Mouse (Mus musculus) G1E (cell line): ENCODE measurements around the gene 4931422A03Rik. TPM values are rescaled to one million over a fixed set of nuclear protein-coding genes. Genes with fewer than 3 reads are reported as not detected.
A peak's percentile ranks its signal among the peaks of the same experiment; 100 is the strongest.

ENCODE experiments used
- ATAC-seq: 2 replicates; pipeline ENCODE4 v1.8.0; 2016; ENCODE audit warnings: mild to moderate bottlenecking; ENCODE audit not compliant: insufficient number of reproducible peaks, poor library complexity, low FRiP score, severe bottlenecking; ENCODE audit errors: extremely low read depth
- DNase-seq: peaks from one replicate; pipeline ENCODE4 v3.0.0; 2012; ENCODE audit warnings: low spot score
- H3K27me3 ChIP-seq: 2 replicates; pipeline ENCODE4 v1.6.1; 2012; ENCODE audit warnings: mild to moderate bottlenecking, low read length, inconsistent platforms; ENCODE audit not compliant: insufficient read depth
- H3K36me3 ChIP-seq: replicated peaks from 2 replicates; pipeline ENCODE3; 2012; ENCODE audit warnings: mild to moderate bottlenecking, inconsistent platforms
- H3K4me1 ChIP-seq: 2 replicates; pipeline ENCODE4 v1.6.1; 2012; ENCODE audit warnings: low read depth, low read length, inconsistent platforms, mixed read lengths; ENCODE audit not compliant: insufficient read depth
- H3K4me3 ChIP-seq: 2 replicates; pipeline ENCODE4 v1.5.1; 2012; ENCODE audit warnings: low read depth, mild to moderate bottlenecking, inconsistent platforms, low read length, moderate library complexity, mixed read lengths
- H3K9me3 ChIP-seq: replicated peaks from 2 replicates; pipeline ENCODE4 v1.6.1; 2012; ENCODE audit warnings: inconsistent platforms
- CTCF ChIP-seq: IDR thresholded peaks from 2 replicates; pipeline ENCODE4 v1.5.1; 2012; ENCODE audit warnings: low read depth, low read length, inconsistent platforms, mixed read lengths
- GATA1 ChIP-seq: IDR thresholded peaks from 2 replicates; pipeline ENCODE4 v1.6.1; 2012; ENCODE audit warnings: borderline replicate concordance, low read length, inconsistent platforms, mixed read lengths
- GATA2 ChIP-seq: IDR thresholded peaks from 2 replicates; pipeline ENCODE4 v1.6.1; 2012; ENCODE audit warnings: low read depth, low read length, inconsistent platforms, borderline replicate concordance
- POLR2AphosphoS5 ChIP-seq: IDR thresholded peaks from 2 replicates; pipeline ENCODE4 v1.6.1; 2012; ENCODE audit warnings: low read depth, low read length, inconsistent platforms; ENCODE audit not compliant: insufficient replicate concordance
- TAL1 ChIP-seq: conservative IDR thresholded peaks from 2 replicates; pipeline ENCODE4 v1.6.1; 2012; ENCODE audit warnings: low read depth, low read length, inconsistent platforms, mixed read lengths
- polyA plus RNA-seq: library from polyadenylated mRNA; stranded (reverse); fragments of >175 nt; gene quantifications from 2 replicates; pipeline ENCODE4 v1.2.3, GENCODE M21; 2012
- total RNA-seq, 2 experiments: library from RNA; stranded (forward) in 1 of 2; stranded (reverse) in 1 of 2; fragments of 200-1000 nt in 1 of 2; fragments of >200 nt in 1 of 2; fragmentation: Nextera tagmentation in 1 of 2; gene quantifications; 2 replicates each; pipeline ENCODE4 v1.2.3; 2014 to 2017

The 4931422A03Rik gene
- total and polyA plus RNA-seq, 3 experiments: 0.38 TPM; not detected in 2

- TF ChIP-seq GATA2: no peak
- no peak for TF ChIP-seq CTCF
- no peak for TF ChIP-seq GATA1
- H3K36me3 ChIP-seq: peaks cover 3% of the 10 kb centered on the region
- no peak for DNase-seq
- peaks cover 66% of the 10 kb centered on the region for H3K4me1 ChIP-seq
- ATAC-seq: peak; percentile 59
- H3K9me3 ChIP-seq: no peaks in the 10 kb centered on the region
- no peaks in the 10 kb centered on the region for H3K27me3 ChIP-seq
- H3K4me3 ChIP-seq: peak within 1 kb of the TSS; percentile 28; the same call in 1 of the 2 replicates
These were observed 70.3 kb downstream of the 4931422A03Rik start, which contains the start of gene Lmo2 for GRCm38 (mm10) chr2:103957649-103958546. Lmo2 (plus strand) TSS chr2:103957986.

GRCm38 (mm10) chr2:103956867-103957266, 71.3 kb downstream of the 4931422A03Rik start:
- TF ChIP-seq GATA2: no peak
- no peak for TF ChIP-seq POLR2AphosphoS5
- no peak for TF ChIP-seq GATA1
- no peak for TF ChIP-seq CTCF
- TF ChIP-seq TAL1: peak; percentile 68
- Histone ChIP-seq H3K27me3 (no peaks in the 10 kb centered on the region), H3K4me1 (peaks cover 58% of the 10 kb centered on the region), H3K36me3 (no peaks in the 10 kb centered on the region), H3K4me3 (no peak overlapping the region; the same call in 1 of the 2 replicates), H3K9me3 (no peaks in the 10 kb centered on the region)
- ATAC-seq (peak; percentile 48), DNase-seq (no peak)

GRCm38 (mm10) chr2:103955714-103956113, 72.4 kb downstream of the 4931422A03Rik start:
- ATAC-seq (no peak), DNase-seq (no peak)
- no peaks in the 10 kb centered on the region for H3K27me3 ChIP-seq
- TF ChIP-seq CTCF: no peak
- no peak for TF ChIP-seq TAL1
- TF ChIP-seq GATA2: no peak
- TF ChIP-seq POLR2AphosphoS5: no peak
- TF ChIP-seq GATA1: no peak
- no peaks in the 10 kb centered on the region for H3K9me3 ChIP-seq
- H3K4me3 ChIP-seq: no peak overlapping the region
- peaks cover 50% of the 10 kb centered on the region for H3K4me1 ChIP-seq
- H3K36me3 ChIP-seq: no peaks in the 10 kb centered on the region

GRCm38 (mm10) chr2:103953050-103953835, 74.9 kb downstream of the 4931422A03Rik start:
- peaks cover 2% of the 10 kb centered on the region; the same call in 1 of the 2 replicates for H3K27me3 ChIP-seq
- no peaks in the 10 kb centered on the region for H3K9me3 ChIP-seq
- H3K36me3 ChIP-seq: no peaks in the 10 kb centered on the region
- H3K4me1 ChIP-seq: peaks cover 35% of the 10 kb centered on the region
- ATAC-seq (no peak), DNase-seq (no peak)
- H3K4me3 ChIP-seq: no peak overlapping the region
- TF ChIP-seq POLR2AphosphoS5 (no peak), TAL1 (no peak), GATA2 (no peak), GATA1 (no peak), CTCF (no peak)

- no peaks in the 10 kb centered on the region for H3K9me3 ChIP-seq
- DNase-seq: no peak
- no peak for ATAC-seq
- H3K27me3 ChIP-seq: peaks cover 2% of the 10 kb centered on the region; the same call in 1 of the 2 replicates
- no peak overlapping the region for H3K4me3 ChIP-seq
- H3K4me1 ChIP-seq: peaks cover 43% of the 10 kb centered on the region
- H3K36me3 ChIP-seq: no peaks in the 10 kb centered on the region
- TF ChIP-seq GATA2 (no peak), POLR2AphosphoS5 (no peak), GATA1 (no peak), CTCF (no peak), TAL1 (no peak)
These were observed 80.0 kb downstream of the 4931422A03Rik start for GRCm38 (mm10) chr2:103947982-103948655.
